Mouse (Mus musculus): ENCODE results near the gene Zfp954. TPM values are rescaled to one million over a fixed set of nuclear protein-coding genes. Genes with fewer than 3 reads are reported as not detected.
"Not testable (repeated sequence)": the region's sequence is repeated elsewhere in the genome, so short reads cannot be mapped to it uniquely, and the experiment has no call there.

Gene Zfp954
- total RNA-seq (2017) = 11.7 and 16.0 TPM in 2 replicates

DNA sequence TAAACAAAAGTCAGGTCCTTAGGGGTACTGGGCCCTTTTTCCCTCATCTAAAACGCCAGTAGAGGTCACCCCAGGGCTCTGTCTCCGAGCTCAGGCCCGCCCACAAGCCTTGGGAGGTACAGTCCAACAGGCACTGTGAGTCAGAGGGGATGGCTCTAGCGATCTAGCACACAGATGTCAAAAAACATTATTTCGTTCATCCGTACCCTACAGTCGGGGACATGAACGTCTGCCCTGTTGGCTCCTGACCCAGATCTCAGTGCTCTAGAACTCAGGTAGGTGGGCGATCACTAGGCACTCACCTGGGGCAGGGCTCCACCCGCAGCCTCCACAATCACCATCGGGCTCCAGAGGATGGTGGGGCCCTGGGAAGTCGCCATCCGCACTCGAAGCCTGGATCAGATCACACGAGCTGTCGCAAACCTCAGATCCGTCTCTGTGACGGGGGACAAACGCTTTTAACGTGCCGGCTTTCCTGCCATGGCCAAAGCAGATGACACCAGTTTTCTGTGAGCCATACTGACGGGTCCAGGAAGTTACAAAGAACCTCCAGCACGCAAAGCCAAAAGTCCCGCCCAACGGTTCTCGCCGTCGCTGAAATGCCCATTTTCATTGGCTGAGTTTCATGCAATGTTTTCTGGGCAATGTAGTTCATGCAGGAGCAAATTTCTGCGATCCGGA is at the start of gene Zfp954:
Gene Zfp954, minus strand, starts transcription at position 568 of the 681 bp plus-strand sequence.
- peak; percentile 97 for ATAC-seq (replicated peaks; ENCODE audit: low read depth, poor library complexity, severe bottlenecking)

DNA sequence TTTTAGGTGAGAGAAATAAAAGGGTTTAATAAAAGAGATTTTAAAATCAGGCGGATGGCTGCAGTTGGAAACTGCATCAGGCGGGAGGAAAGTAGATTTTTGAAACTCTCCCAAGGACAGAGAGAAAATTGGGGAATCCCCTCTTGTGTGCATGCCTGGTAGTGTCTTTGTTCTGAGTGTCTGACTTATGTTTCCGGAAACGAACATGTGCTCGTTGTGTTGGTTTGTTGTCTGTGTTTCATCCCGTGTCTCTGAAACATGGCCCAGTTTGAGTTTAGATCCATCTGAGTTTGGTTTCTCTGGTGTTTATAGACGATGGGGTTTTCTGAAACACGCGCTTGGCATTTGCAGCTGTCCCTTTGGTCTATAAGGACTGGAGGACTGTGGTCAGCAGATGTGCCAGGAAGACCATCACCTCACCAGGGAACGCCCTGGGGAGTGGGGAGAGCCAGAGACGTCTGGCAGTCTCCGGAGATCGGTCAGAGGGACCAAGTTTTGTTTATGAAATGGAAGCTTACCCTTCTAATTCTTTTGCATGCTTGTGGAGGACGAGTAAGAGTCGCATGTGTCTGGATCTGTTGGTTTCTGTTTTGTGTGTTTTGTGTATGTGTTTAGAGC is 24.8 kb upstream of the Zfp954 start:
- no peak for ATAC-seq (replicated peaks; ENCODE audit: low read depth, poor library complexity, severe bottlenecking)

DNA sequence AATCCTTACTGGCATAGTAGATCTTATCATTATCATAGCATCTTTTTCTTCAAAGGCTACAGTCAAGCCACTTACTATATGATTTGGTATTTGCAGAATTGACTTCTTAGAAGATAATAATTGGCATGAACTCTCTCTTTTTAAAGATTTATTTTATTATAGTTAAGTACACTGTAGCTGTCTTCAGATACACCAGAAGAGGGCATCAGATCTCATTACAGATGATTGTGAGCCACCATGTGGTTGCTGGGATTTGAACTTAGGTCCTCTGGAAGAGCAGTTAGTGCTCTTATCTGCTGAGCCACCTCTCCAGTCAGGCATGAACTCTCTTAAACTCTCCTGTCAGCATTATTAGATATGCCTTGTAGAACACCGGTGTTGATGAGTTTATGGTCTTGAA is 22.9 kb upstream of the Zfp954 start:
- ATAC-seq (replicated peaks; ENCODE audit: low read depth, poor library complexity, severe bottlenecking) = no peak

GRCm38 (mm10) chr7:7136379-7136866 is 15.1 kb upstream of the Zfp954 start, which contains the start of gene Zfp773:
Gene Zfp773, minus strand, starts transcription at chr7:7136755.
- peak; percentile 99 for ATAC-seq (replicated peaks; ENCODE audit: low read depth, poor library complexity, severe bottlenecking)

- no peak for ATAC-seq (replicated peaks; ENCODE audit: low read depth, poor library complexity, severe bottlenecking)
Measured at GRCm38 (mm10) chr7:7132751-7133150, 11.5 kb upstream of the Zfp954 start.

DNA sequence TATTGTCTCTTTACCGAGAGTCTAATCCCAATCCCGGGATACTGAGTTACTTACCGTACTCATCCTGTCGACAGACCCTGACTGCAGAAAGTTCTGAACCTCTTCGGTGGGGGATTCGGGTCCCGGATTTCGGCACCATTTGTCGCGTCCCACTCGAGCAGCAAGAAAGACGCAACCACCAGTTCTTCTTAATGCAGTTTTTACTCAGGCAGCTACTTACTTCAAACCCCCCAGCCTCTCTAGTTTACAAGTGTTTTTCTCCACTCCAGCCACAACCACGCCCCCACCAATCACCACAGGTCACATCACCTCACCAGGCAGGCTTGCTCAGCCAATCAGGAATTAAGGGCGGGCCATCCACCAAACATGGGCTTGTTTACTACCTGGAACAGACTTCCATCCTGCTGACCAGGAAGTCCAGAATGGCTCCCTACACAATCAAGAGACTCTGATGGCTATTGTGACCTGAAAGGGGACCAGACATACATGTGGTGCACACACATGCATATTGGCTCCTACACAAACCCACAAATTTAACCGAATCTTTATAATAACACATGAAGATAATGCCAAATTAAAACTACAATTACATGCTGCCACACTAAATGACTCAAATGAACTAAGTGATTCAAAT is 9.3 kb upstream of the Zfp954 start:
- ATAC-seq (replicated peaks; ENCODE audit: low read depth, poor library complexity, severe bottlenecking) = not testable (repeated sequence)

DNA sequence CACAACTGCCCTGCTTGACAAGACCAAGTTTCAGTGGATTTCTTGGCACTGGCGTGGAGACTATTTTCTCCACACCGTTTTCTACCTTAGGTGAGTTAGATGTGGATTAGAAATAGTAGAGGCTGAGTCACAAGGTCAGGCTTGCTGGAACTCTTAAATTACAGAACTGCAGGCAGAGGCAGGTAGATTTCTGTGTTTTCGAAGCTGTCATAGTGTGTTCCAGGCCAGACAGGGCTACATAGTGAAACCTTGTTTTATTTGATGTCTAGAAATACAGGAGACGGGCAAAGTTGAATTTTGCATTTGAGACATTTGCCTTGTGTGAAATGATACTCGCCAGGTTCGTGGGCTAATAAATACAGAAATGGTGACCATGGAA is 303 bp upstream of the Zfp954 start:
- no peak; the same call in 1 of the 2 replicates for ATAC-seq (replicated peaks; ENCODE audit: low read depth, poor library complexity, severe bottlenecking)

DNA sequence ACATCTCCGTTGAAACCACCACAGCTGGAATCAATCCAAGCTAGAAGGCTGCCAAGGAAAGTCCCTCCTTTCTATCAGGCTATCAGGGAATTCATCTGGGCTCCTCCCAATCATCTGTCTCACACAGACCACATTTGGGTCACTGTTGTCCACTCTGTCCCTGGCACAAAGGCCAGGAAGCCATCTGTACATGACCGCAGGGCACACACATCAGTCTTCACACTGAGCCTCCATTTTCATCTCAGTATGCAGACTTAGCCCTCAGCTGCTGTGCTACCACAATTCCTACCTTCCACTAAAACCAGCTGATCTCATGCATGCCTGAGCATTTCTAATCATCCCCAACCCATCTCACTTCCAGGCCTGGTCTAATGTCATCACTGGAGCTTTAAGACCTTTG is 2.8 kb downstream of the Zfp954 start:
- ATAC-seq (replicated peaks; ENCODE audit: low read depth, poor library complexity, severe bottlenecking) = no peak

GRCm38 (mm10) chr7:7108501-7108900 is 12.8 kb downstream of the Zfp954 start:
- no peak for ATAC-seq (replicated peaks; ENCODE audit: low read depth, poor library complexity, severe bottlenecking)

Other genes starting within 250 kb of the Zfp954 start
- not detected in 2 replicates for gene Aurkc, start 126.2 kb downstream of the Zfp954 start, total RNA-seq (2017)
- gene Zfp773, start 15.3 kb upstream of the Zfp954 start, total RNA-seq (2017) = 2.5 and 3.0 TPM in 2 replicates
- gene Zfp418, start 49.8 kb upstream of the Zfp954 start, total RNA-seq (2017) = 3.1 and 3.8 TPM in 2 replicates
- gene Zfp772, start 88.5 kb upstream of the Zfp954 start, total RNA-seq (2017) = 4.2 and 4.6 TPM in 2 replicates
- 0.29 TPM in 1 of 2 replicates, not detected in the other for gene Vmn2r29, start 125.8 kb upstream of the Zfp954 start, total RNA-seq (2017)
- 1.4 and 1.9 TPM in 2 replicates for gene Gm45844, start 156.8 kb upstream of the Zfp954 start, total RNA-seq (2017)
- 30.1 and 44.2 TPM in 2 replicates for gene Clcn4, start 179.4 kb upstream of the Zfp954 start, total RNA-seq (2017)
- gene Vmn2r30, start 216.1 kb upstream of the Zfp954 start, total RNA-seq (2017) = not detected in 2 replicates